Mouse (Mus musculus) heart, embryonic 12.5 days (tissue): Measurements from ENCODE around the gene Eif1ad. TPM values are rescaled to one million over a fixed set of nuclear protein-coding genes. Genes with fewer than 3 reads are reported as not detected.
"Not testable (repeated sequence)": the region's sequence is repeated elsewhere in the genome, so short reads cannot be mapped to it uniquely, and the experiment has no call there.

Experiments used
- ATAC-seq: fragments of 200-750 bp; cut with Nextera tagmentation; 2 replicates; pipeline ENCODE4 v1.8.0; 2017; ENCODE audit warnings: moderate TSS enrichment, moderate library complexity; ENCODE audit not compliant: insufficient number of reproducible peaks, low FRiP score
- H3K27ac ChIP-seq: fragments of 300-500 bp; sonication (generic); 2 replicates; pipeline ENCODE4 v1.5.1; 2016; ENCODE audit warnings: mild to moderate bottlenecking, moderate library complexity; ENCODE audit not compliant: poor library complexity, severe bottlenecking
- H3K27me3 ChIP-seq: fragments of 300-500 bp; sonication (generic); replicated peaks from 2 replicates; pipeline ENCODE4 v1.6.1; 2016; ENCODE audit warnings: mild to moderate bottlenecking, moderate library complexity
- H3K36me3 ChIP-seq: fragments of 300-500 bp; sonication (generic); 2 replicates; pipeline ENCODE4 v1.6.1; 2016; ENCODE audit warnings: mild to moderate bottlenecking, moderate library complexity
- H3K4me1 ChIP-seq: fragments of 300-500 bp; sonication (generic); replicated peaks from 2 replicates; pipeline ENCODE4 v1.6.1; 2016; ENCODE audit warnings: mild to moderate bottlenecking
- H3K4me2 ChIP-seq: fragments of 300-500 bp; sonication (generic); 2 replicates; pipeline ENCODE4 v1.6.1; 2016; ENCODE audit warnings: mild to moderate bottlenecking, moderate library complexity
- H3K4me3 ChIP-seq: fragments of 300-500 bp; sonication (generic); 2 replicates; pipeline ENCODE4 v1.5.1; 2016; ENCODE audit warnings: mild to moderate bottlenecking
- H3K9ac ChIP-seq: fragments of 300-500 bp; sonication (generic); 2 replicates; pipeline ENCODE4 v1.6.1; 2016; ENCODE audit warnings: mild to moderate bottlenecking, moderate library complexity
- H3K9me3 ChIP-seq: fragments of 300-500 bp; sonication (generic); replicated peaks from 2 replicates; pipeline ENCODE4 v1.6.1; 2016; ENCODE audit warnings: mild to moderate bottlenecking, moderate library complexity
- WGBS: fragments of 180-500 bp; shearing (Covaris S2); methylation state at CpG from one replicate; pipeline ENCODE4 v1.1.7; 2016; 5-methylcytosine and 5-hydroxymethylcytosine counted together
- polyA plus RNA-seq: library from polyadenylated mRNA; unstranded; fragments of >200 nt; fragmentation: Nextera tagmentation; extraction: Ambion mirVana; gene quantifications from 2 replicates; pipeline ENCODE4 v1.2.1, GENCODE M21; 2016

Eif1ad gene
- polyA plus RNA-seq, 1 experiment from 2014 or later = 42.8 TPM

DNA sequence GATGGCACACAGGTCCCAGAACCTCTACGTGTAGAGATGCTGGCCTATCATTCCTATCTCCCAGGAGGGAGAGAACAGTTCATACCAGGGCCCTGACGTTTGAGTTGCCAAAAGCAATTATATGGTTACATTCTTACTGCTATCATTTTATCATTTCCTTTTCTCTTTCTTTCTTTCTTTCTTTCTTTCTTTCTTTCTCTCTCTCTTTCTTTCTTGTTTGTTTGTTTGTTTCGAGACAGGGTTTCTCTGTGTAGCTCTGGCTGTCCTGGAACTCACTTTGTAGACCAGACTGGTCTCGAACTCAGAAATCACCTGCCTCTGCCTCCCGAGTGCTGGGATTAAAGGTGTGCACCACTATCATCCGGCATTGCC is 17.1 kb upstream of the Eif1ad start, which contains the start of gene Cst6:
Gene Cst6 (minus strand): TSS at position 73 of the 372 bp plus-strand sequence.
- H3K36me3 ChIP-seq, H3K9me3 ChIP-seq, ATAC-seq, H3K27ac ChIP-seq, H3K27me3 ChIP-seq: not testable (repeated sequence)
- Histone ChIP-seq H3K4me1 (peaks cover 16% of the 10 kb centered on the region), H3K9ac (peak within 1 kb of the TSS; percentile 74), H3K4me2 (peak within 1 kb of the TSS; percentile 90), H3K4me3 (peak within 1 kb of the TSS; percentile 52)
- WGBS = 67% methylated on average over 6 of the region's 6 CpGs

DNA sequence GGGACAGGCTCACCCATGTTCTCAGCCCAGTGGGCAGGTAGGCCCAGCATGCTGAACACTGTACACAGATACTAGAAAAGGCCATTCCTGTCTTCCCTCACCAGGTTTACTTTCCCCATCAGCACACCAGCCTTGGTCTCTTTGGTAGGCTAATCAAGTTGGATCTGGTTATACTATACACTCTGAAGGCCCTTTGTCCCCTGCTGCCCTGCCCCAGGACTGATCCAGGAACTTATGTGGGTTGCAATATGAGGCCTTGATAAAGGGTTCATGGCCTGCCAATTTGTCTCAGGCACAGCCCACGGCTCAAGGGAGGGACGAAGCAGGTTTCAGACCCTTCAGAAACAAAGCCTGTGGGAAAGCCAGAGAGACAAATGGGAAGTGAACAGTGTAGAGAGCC is 12.9 kb upstream of the Eif1ad start:
- peaks cover 7% of the 10 kb centered on the region for H3K4me1 ChIP-seq
- H3K9me3 ChIP-seq = no peaks in the 10 kb centered on the region
- ATAC-seq = no peak
- H3K36me3 ChIP-seq = no peaks in the 10 kb centered on the region
- H3K27me3 ChIP-seq = peaks cover 3% of the 10 kb centered on the region; the same call in 1 of the 2 replicates
- 80% methylated on average over 2 of the region's 2 CpGs for WGBS
- H3K4me2 ChIP-seq = no peak overlapping the region
- H3K27ac ChIP-seq = no peak overlapping the region
- H3K4me3 ChIP-seq = no peak overlapping the region
- H3K9ac ChIP-seq = no peak overlapping the region

DNA sequence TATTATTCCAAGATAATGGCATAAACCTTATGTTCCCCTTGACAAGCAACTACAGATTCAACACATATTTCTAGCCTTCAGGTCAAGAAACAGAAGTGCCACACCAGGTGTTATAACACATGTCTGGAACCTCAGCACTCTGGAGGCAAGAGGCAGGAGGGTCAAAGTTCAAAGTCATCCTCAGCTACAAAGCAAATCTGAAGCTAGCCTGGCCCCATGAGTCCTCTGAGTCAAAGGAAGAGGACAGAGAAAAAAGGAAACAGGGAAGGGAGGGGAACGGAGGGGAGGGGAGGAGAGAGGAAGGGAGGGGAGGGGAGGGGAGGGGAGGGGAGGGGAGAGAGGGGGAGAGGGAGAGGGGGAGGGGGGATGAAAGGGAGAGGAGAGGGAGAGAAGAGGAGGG is 10.5 kb upstream of the Eif1ad start:
- no peaks in the 10 kb centered on the region for H3K9me3 ChIP-seq
- no peak overlapping the region for H3K4me2 ChIP-seq
- ATAC-seq = no peak
- H3K27ac ChIP-seq = no peak overlapping the region
- H3K27me3 ChIP-seq = no peaks in the 10 kb centered on the region
- H3K4me1 ChIP-seq = no peaks in the 10 kb centered on the region
- WGBS = no CpG with 5 or more reads among the region's 1 CpGs
- no peaks in the 10 kb centered on the region for H3K36me3 ChIP-seq
- no peak overlapping the region for H3K9ac ChIP-seq
- no peak overlapping the region for H3K4me3 ChIP-seq

DNA sequence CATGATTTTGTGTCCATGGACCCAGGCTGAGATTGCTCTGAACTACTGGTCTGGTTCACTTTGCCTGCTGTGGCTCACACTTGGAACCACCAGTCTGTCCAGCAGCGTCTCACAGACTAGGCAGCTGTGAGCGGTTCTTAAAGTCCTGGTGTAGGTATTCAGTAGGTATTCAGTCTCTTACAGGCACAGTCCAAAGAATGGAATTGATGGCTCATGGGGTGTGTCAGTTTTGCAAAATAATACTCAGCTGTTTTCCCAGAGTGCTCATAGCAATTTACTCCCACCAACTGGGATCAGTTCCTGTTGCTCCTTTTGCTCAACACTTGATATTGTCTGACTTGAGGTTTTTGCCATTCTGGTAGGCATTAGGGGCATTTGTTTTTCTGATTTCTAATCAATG is 4.4 kb upstream of the Eif1ad start:
- Histone ChIP-seq H3K9ac (no peak overlapping the region), H3K36me3 (peaks cover 21% of the 10 kb centered on the region), H3K27me3 (no peaks in the 10 kb centered on the region), H3K4me1 (peaks cover 11% of the 10 kb centered on the region), H3K4me2 (no peak overlapping the region), H3K27ac (no peak overlapping the region), H3K9me3 (no peaks in the 10 kb centered on the region), H3K4me3 (no peak overlapping the region)
- 79% methylated on average over 2 of the region's 2 CpGs for WGBS
- no peak for ATAC-seq

DNA sequence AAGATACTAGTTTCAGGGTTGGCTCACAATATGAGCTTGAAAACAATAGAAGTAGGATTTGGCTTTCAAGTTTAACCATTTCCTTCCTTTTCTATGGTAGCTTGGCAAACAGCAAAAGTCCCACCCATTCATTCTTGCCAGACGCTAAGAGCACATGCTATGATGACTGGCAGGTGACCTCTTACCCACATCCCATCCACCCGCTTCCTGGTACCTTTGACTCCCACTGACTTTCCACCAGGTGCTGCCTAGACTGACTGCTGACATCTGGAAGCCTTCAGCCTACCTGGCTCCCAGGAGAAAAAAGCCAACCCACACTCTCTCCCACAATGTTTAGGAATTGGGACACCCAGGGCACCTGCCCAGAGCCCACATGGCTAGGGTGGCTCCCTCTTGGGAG is 2.4 kb upstream of the Eif1ad start:
- Histone ChIP-seq H3K4me2 (no peak overlapping the region), H3K4me3 (no peak overlapping the region), H3K9ac (no peak overlapping the region), H3K9me3 (no peaks in the 10 kb centered on the region), H3K4me1 (peaks cover 23% of the 10 kb centered on the region), H3K36me3 (peaks cover 33% of the 10 kb centered on the region), H3K27me3 (no peaks in the 10 kb centered on the region), H3K27ac (no peak overlapping the region)
- no peak for ATAC-seq
- WGBS = 91% methylated on average over 2 of the region's 2 CpGs

DNA sequence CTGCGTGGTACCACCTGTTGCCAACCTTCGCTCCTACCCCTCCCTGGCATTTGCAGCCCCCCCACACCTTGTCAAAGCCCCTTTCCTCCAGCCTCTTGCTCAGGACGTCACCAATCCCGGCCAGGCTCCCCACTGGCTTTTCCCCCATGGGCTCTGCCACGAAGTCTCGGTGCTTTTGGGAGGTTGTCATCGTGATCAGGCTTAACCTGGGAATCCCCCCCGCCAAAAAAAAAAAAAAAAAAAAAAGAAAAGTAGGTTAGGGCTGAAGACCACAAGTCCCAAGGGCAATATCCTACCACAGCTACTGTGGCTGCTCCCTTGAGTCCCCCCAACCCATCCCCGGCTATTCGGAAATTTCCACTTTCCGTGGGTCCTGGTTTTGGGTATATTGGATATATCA is 790 bp upstream of the Eif1ad start:
- peaks cover 23% of the 10 kb centered on the region for H3K4me1 ChIP-seq
- H3K27ac ChIP-seq = peak overlapping the region; percentile 98
- peak overlapping the region; percentile 97 for H3K4me2 ChIP-seq
- H3K36me3 ChIP-seq = peaks cover 49% of the 10 kb centered on the region
- no peaks in the 10 kb centered on the region for H3K9me3 ChIP-seq
- WGBS = 16% methylated on average over 11 of the region's 11 CpGs
- no peak for ATAC-seq
- H3K4me3 ChIP-seq = peak overlapping the region; percentile 99
- no peaks in the 10 kb centered on the region for H3K27me3 ChIP-seq
- H3K9ac ChIP-seq = peak overlapping the region; percentile 87

DNA sequence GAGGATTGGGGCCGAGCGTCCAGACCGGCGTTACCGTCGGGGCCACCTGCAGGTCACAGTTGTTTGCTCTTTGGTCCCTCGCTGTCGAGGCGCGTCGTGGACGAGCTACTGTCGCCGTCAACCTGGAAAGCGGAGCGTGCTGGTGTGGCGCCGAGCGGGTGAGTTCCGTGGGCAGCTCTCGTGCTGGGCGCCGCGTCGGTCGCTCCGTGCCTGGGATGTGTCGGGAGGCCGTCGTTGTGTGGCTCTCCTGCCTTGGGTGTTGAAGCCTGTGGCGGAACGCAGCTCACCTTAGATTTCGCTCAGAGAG is 465 bp downstream of the Eif1ad start, which contains the start of gene Banf1:
Gene Banf1 (minus strand): TSS at position 116 of the 307 bp plus-strand sequence.
- H3K9me3 ChIP-seq = no peaks in the 10 kb centered on the region
- H3K36me3 ChIP-seq = peaks cover 59% of the 10 kb centered on the region
- H3K27me3 ChIP-seq = no peaks in the 10 kb centered on the region
- WGBS = under 1% methylated on average over 33 of the region's 33 CpGs
- peak within 1 kb of the TSS; percentile 97 for H3K4me2 ChIP-seq
- H3K27ac ChIP-seq = peak within 1 kb of the TSS; percentile 98
- ATAC-seq = peak; percentile 7; the same call in 1 of the 2 replicates
- H3K9ac ChIP-seq = peak within 1 kb of the TSS; percentile 87
- peak within 1 kb of the TSS; percentile 99 for H3K4me3 ChIP-seq
- H3K4me1 ChIP-seq = peaks cover 19% of the 10 kb centered on the region

DNA sequence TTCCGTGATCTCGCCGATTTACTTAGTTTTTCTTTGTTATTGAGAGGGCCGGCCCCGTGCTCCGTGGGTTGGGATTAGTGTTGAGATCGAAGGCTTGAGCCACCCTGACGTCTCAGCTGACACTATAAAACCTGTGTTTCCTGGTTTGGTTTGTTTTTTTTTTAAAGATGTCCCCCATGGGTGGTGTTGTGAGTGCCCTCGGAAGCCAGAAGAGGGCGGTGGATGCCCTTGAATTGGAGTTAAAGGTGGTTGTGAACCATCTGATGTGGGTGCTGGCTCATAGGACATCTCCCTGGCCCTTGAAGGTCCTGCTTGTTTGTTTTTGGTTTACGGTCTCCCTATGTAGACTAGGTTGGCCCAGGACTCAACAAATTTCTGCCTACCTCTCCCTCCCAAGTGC is 914 bp downstream of the Eif1ad start:
- Histone ChIP-seq H3K4me1 (peaks cover 19% of the 10 kb centered on the region), H3K4me2 (peak overlapping the region; percentile 97), H3K9ac (peak overlapping the region; percentile 87), H3K27ac (peak overlapping the region; percentile 98), H3K27me3 (no peaks in the 10 kb centered on the region), H3K36me3 (peaks cover 63% of the 10 kb centered on the region), H3K4me3 (peak overlapping the region; percentile 99), H3K9me3 (no peaks in the 10 kb centered on the region)
- no peak for ATAC-seq
- WGBS = 9% methylated on average over 11 of the region's 11 CpGs

DNA sequence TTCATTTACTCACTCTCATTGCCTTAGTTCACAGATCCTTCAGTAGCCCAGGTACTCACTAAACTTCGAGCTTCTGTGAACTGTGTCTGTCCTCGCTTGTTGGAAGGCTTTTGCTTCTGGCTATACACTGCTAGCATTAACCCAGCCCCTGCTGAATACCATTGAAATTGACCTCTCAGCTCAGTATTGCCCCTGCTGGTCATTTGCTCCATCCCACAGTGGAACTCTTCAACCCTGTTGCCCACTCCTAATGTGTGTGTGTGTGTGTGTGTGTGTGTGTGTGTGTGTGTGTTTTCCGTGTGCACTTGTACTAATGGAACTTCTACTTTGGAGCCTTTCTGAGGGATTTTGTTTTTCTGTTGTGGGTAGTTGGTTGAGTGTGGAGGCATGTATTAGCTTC is 4.4 kb downstream of the Eif1ad start:
- no peak for ATAC-seq
- peaks cover 13% of the 10 kb centered on the region for H3K4me1 ChIP-seq
- H3K9me3 ChIP-seq = no peaks in the 10 kb centered on the region
- no peak overlapping the region for H3K4me2 ChIP-seq
- H3K9ac ChIP-seq = no peak overlapping the region
- no peak overlapping the region for H3K27ac ChIP-seq
- H3K36me3 ChIP-seq = peaks cover 51% of the 10 kb centered on the region
- H3K27me3 ChIP-seq = no peaks in the 10 kb centered on the region
- WGBS = 85% methylated on average over 3 of the region's 3 CpGs
- H3K4me3 ChIP-seq = no peak overlapping the region

DNA sequence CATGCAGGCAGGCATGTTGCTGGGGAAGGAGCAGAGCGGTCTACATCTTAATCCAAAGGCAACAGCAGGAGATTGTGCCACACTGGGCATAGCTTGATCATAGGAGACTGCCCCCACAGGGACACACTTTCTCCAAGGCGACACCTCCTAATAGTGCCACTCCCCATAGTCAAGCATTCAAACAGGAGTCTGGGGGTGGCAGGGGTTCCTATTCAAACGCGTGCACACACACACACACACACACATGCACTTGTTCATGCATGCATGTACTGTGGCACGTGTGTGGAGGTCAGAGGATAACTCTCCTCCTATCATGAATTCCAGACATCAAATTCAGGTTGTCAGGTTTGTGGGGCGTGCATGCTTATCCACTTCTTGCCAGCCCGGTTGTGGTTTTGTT is 6.2 kb downstream of the Eif1ad start:
- H3K9ac ChIP-seq = no peak overlapping the region
- H3K4me1 ChIP-seq = peaks cover 9% of the 10 kb centered on the region
- no peak overlapping the region for H3K4me2 ChIP-seq
- no peaks in the 10 kb centered on the region for H3K27me3 ChIP-seq
- no peak for ATAC-seq
- H3K27ac ChIP-seq = no peak overlapping the region
- no peak overlapping the region for H3K4me3 ChIP-seq
- 89% methylated on average over 7 of the region's 7 CpGs for WGBS
- no peaks in the 10 kb centered on the region for H3K9me3 ChIP-seq
- H3K36me3 ChIP-seq = peaks cover 60% of the 10 kb centered on the region

DNA sequence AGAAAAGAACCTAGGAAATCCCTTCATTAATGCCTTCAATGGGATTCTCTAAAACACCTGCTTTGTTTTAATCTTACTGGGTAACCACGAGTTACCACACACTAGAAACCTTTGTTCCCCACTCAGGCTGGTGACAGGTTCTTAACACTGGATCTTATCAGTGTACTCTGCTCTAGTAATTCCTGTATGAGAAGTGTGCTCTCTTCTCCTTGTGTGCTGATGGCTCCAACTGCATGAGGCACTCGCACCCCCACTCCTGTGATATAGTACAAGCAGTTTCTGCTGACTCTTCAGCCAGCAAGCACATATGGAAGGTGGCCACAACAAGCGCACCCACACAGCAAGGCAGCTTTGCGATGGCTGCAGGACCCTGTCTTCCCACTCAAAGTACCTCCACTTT is 7.6 kb downstream of the Eif1ad start:
- no peaks in the 10 kb centered on the region for H3K4me1 ChIP-seq
- H3K9me3 ChIP-seq = no peaks in the 10 kb centered on the region
- H3K27ac ChIP-seq = no peak overlapping the region
- ATAC-seq = no peak
- peaks cover 62% of the 10 kb centered on the region for H3K36me3 ChIP-seq
- no peak overlapping the region for H3K9ac ChIP-seq
- H3K4me2 ChIP-seq = no peak overlapping the region
- H3K4me3 ChIP-seq = no peak overlapping the region
- no peaks in the 10 kb centered on the region for H3K27me3 ChIP-seq
- whole genome bisulfite sequencing = 54% methylated on average over 4 of the region's 4 CpGs

DNA sequence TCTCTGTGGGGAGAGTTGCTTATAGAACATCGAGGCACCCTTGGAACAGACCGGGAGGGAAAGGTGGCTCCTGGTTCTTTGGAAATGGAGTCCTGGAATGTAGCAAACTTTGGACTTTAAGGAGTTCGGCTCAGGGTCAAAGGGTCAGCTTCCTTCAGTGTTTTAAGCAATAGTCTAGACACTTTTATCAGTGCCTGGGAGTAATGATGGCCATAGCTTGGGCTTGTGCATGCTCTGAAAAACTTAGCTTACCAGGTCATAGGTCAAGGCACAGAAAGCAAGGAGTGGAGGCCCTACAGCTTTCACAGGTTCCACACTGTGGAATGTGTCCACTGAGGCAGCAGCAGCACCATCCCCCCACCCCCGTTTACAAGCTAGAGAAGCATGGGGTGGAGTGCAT is 8.2 kb downstream of the Eif1ad start:
- Histone ChIP-seq H3K4me1 (no peaks in the 10 kb centered on the region), H3K27ac (no peak overlapping the region), H3K4me2 (no peak overlapping the region), H3K9ac (no peak overlapping the region), H3K9me3 (no peaks in the 10 kb centered on the region), H3K27me3 (no peaks in the 10 kb centered on the region), H3K4me3 (no peak overlapping the region), H3K36me3 (peaks cover 62% of the 10 kb centered on the region)
- 66% methylated on average over 4 of the region's 4 CpGs for WGBS
- no peak for ATAC-seq
